Mouse (Mus musculus): ENCODE data around the gene Hist1h4f.

Hist1h4f gene

GRCm38 (mm10) chr13:23534368-23535131 lies 16.9 kb downstream of the Hist1h4f start:
- DNase-seq (ENCODE audit: low read depth, low spot score): peak; percentile 83

GRCm38 (mm10) chr13:23533560-23534367 lies 17.7 kb downstream of the Hist1h4f start, which contains the start of gene Hist1h2af:
Hist1h2af (plus strand) TSS chr13:23533906.
- peak; percentile 95 for DNase-seq (ENCODE audit: low read depth, low spot score)

- DNase-seq (ENCODE audit: low read depth, low spot score): peak; percentile 56
These were observed 19.0 kb downstream of the Hist1h4f start for GRCm38 (mm10) chr13:23532262-23533075.

- peak; percentile 98 for DNase-seq (ENCODE audit: low read depth, low spot score)
These were observed 20.3 kb downstream of the Hist1h4f start, which contains the start of gene Hist1h4h for GRCm38 (mm10) chr13:23530901-23531875. Hist1h4h (plus strand) TSS chr13:23531050.

- peak; percentile 69 for DNase-seq (ENCODE audit: low read depth, low spot score)
These were observed 21.1 kb downstream of the Hist1h4f start for GRCm38 (mm10) chr13:23530181-23530900.

GRCm38 (mm10) chr13:23529480-23530165 lies 21.8 kb downstream of the Hist1h4f start:
- DNase-seq (ENCODE audit: low read depth, low spot score): no peak

- no peak for DNase-seq (ENCODE audit: low read depth, low spot score)
These were observed 22.4 kb downstream of the Hist1h4f start for GRCm38 (mm10) chr13:23529005-23529404.

GRCm38 (mm10) chr13:23526312-23526711 lies 25.1 kb downstream of the Hist1h4f start:
- DNase-seq (ENCODE audit: low read depth, low spot score): peak; percentile 90

- peak; percentile 79 for DNase-seq (ENCODE audit: low read depth, low spot score)
These were observed 25.5 kb downstream of the Hist1h4f start for GRCm38 (mm10) chr13:23525901-23526300.

- DNase-seq (ENCODE audit: low read depth, low spot score): peak; percentile 92
These were observed 26.8 kb downstream of the Hist1h4f start for GRCm38 (mm10) chr13:23524654-23525053.

DNA sequence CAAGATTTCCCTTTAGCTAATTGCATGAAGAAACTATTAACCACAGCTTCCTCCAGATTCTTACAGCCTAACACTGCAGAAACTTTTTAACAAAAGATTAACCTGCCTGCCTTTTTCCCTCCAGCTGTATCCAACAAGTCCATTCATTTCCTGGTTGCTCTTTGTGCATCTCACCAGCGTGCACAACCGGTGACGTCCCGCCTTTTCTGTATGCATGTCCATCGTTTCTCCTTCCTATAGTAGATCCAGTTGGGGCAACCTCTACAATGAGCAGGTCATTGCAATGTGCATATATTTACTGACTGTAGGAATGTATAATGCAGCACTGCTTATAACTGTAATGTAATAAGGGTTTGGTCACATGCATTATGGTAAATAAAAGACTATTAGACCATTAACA lies 27.5 kb downstream of the Hist1h4f start:
- no peak for DNase-seq (ENCODE audit: low read depth, low spot score)

DNA sequence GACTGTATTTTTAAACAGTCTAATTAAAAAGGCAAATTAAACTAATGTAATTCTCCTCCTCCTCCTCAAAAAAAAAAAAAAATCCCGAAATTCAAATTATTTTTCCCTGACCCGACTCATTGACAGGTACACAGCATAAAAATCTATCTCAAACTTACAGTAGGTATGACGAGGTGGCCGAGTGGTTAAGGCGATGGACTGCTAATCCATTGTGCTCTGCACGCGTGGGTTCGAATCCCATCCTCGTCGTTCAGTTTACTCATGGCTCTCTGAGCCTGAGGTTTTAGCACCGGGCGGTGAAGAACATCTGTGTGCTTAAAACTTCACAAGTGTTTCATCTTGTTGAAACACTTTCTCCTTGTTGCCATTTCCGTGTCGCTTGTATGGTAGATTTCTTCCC lies 29.7 kb downstream of the Hist1h4f start:
- peak; percentile 90 for DNase-seq (ENCODE audit: low read depth, low spot score)

DNA sequence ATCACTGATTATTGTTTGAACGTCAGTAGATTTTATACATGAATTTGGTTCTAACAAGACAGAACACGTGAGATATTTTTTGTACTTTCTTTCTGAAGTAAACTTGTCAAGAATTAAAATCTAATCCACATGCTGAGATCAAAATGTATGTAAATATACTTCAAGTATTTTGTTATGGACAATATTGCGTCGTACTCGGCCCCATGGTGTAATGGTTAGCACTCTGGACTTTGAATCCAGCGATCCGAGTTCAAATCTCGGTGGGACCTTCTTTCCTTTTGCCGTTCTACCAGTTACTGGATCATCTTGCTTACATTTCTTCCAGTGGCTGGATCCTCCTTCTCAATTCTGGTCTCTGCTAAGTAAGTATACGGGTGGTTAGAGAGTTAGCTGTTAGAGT lies 32.0 kb downstream of the Hist1h4f start:
- peak; percentile 89 for DNase-seq (ENCODE audit: low read depth, low spot score)

GRCm38 (mm10) chr13:23518885-23519284 lies 32.6 kb downstream of the Hist1h4f start:
- peak; percentile 88 for DNase-seq (ENCODE audit: low read depth, low spot score)

- DNase-seq (ENCODE audit: low read depth, low spot score): no peak
These were observed 33.2 kb downstream of the Hist1h4f start for GRCm38 (mm10) chr13:23518295-23518603.

DNA sequence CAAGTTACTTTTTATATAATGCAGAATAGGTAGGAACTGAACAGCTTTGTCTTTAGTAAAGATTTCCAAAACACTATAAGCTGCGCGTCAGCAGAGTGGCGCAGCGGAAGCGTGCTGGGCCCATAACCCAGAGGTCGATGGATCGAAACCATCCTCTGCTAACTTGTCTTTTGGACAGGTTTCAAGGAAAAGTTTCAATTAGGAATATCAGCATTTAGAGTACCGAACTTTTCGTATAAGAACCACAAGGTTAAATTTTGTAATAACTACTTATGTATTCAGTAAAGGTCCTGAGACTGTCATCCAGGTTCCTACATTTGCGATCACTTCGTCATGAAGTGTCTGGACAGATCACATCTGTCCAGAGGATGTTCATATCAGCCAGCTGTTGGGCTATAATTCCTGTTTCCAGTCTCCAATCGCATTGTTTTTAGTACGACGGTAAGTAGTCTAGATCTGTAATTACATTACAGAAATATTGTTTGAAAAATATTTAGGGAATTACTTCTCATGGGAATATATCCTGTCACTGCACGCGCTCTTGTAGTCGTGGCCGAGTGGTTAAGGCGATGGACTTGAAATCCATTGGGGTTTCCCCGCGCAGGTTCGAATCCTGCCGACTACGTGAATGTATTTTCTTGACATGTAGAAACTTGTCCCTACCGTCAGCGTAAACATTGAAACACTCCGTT lies 33.7 kb downstream of the Hist1h4f start:
- peak; percentile 92 for DNase-seq (ENCODE audit: low read depth, low spot score)

GRCm38 (mm10) chr13:23516822-23517602 lies 34.4 kb downstream of the Hist1h4f start:
- peak; percentile 63 for DNase-seq (ENCODE audit: low read depth, low spot score)
